8 mouse cellular contexts compared by ENCODE assay signal in the genomic region with DNA sequence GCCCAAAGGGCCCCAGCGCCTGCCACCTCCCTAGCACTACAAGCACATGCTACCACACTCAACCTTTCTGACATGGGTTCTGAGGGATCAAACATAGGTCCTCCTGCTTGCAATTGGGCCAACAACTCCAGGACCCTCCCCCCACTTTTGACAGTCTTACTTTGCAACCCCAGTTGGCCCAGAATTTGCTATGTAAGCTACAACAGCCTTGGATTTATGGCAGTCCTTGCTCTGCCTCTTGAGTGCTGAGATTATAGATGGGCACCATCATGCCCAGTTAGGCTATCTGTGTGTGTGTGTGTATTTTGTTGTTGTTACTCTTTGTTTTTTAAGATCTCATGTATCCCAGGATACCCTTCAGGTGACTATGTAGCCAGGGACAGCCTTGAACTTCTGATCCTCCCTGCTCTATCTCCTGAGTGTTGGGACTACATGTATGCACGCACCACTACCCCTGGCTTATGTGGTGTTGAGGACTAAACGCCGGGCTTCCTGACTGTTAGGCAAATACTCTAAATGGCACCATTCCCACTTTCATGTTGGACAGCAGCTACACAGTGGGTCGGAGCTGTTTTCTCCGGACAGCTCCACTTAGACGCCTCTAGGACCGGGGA. TPM values are rescaled to one million over a fixed set of nuclear protein-coding genes. Genes with fewer than 3 reads are reported as not detected.
DNase-seq lines count a peak whose midpoint lies in the region; ATAC-seq and TF ChIP-seq lines count a peak whose summit lies in the region.

No protein-coding gene starts in this region.

- ATAC-seq in hindbrain, embryonic 14.5 days (ENCODE audit: low FRiP score): no peak; the same call in 1 of the 2 replicates
- no peak; the same call in 1 of the 2 replicates for ATAC-seq in midbrain, embryonic 12.5 days (ENCODE audit: low FRiP score, low read depth)

- no peak for TF ChIP-seq CTCF in kidney, adult 2 months (conservative IDR thresholded peaks at IDR 0.05; ENCODE audit: insufficient read depth, insufficient read length, low read depth, low read length)

- H3K9ac ChIP-seq in hindbrain, embryonic 14.5 days: peak overlapping the region; percentile 71
- peak overlapping the region; percentile 59 for H3K9ac ChIP-seq in midbrain, embryonic 12.5 days (replicated peaks)

- no peak for TF ChIP-seq POLR2A in kidney, adult 2 months (IDR thresholded peaks at IDR 0.05; ENCODE audit: low read depth, low read length)

- H3K4me1 ChIP-seq in kidney, adult 2 months (ENCODE audit: control insufficient read depth, insufficient read depth, low read length): peaks cover 60% of the 10 kb centered on the region
- peaks cover 57% of the 10 kb centered on the region for H3K4me1 ChIP-seq in brown adipose tissue, adult 24 weeks (ENCODE audit: control insufficient read depth, insufficient read depth, insufficient read length, low read length)
- peaks cover 29% of the 10 kb centered on the region for H3K4me1 ChIP-seq in hindbrain, embryonic 14.5 days (replicated peaks; ENCODE audit: control insufficient read depth, insufficient read depth, low read length)
- peaks cover 23% of the 10 kb centered on the region for H3K4me1 ChIP-seq in midbrain, embryonic 12.5 days

- H3K4me2 ChIP-seq in hindbrain, embryonic 14.5 days (replicated peaks): peak overlapping the region; percentile 92
- H3K4me2 ChIP-seq in midbrain, embryonic 12.5 days (replicated peaks): peak overlapping the region; percentile 89

- no peak for DNase-seq in kidney, adult 2 months
- no peak for DNase-seq in kidney, postnatal 10 days
- DNase-seq in hindbrain, embryonic 14.5 days (ENCODE audit: low spot score): no peak
- DNase-seq in gastrocnemius, postnatal 10 days: no peak
- DNase-seq in urinary bladder, adult 2 months (ENCODE audit: low spot score): no peak
- no peak for DNase-seq in thymus, postnatal 4 days

- no peaks in the 10 kb centered on the region for H3K36me3 ChIP-seq in kidney, adult 2 months (ENCODE audit: control insufficient read depth, insufficient read depth, low read length)
- H3K36me3 ChIP-seq in hindbrain, embryonic 14.5 days (replicated peaks; ENCODE audit: control insufficient read depth, insufficient read depth): no peaks in the 10 kb centered on the region
- no peaks in the 10 kb centered on the region for H3K36me3 ChIP-seq in midbrain, embryonic 12.5 days

- 14% methylated on average over 8 of the region's 8 CpGs for WGBS in kidney, adult 2 months
- 22% methylated on average over 8 of the region's 8 CpGs for WGBS in hindbrain, embryonic 14.5 days
- WGBS in midbrain, embryonic 12.5 days: 26% methylated on average over 8 of the region's 8 CpGs

- no peaks in the 10 kb centered on the region for H3K9me3 ChIP-seq in hindbrain, embryonic 14.5 days (ENCODE audit: control insufficient read depth, low read length)
- H3K9me3 ChIP-seq in midbrain, embryonic 12.5 days: no peaks in the 10 kb centered on the region

- H3K27ac ChIP-seq in kidney, adult 2 months (ENCODE audit: insufficient read depth, low read depth, low read length): peak overlapping the region; percentile 93
- H3K27ac ChIP-seq in brown adipose tissue, adult 24 weeks (replicated peaks; ENCODE audit: low read depth, low read length): peak overlapping the region; percentile 95
- peak overlapping the region; percentile 75; the same call in 1 of the 2 replicates for H3K27ac ChIP-seq in hindbrain, embryonic 14.5 days
- H3K27ac ChIP-seq in midbrain, embryonic 12.5 days (replicated peaks): no peak overlapping the region; the same call in 1 of the 2 replicates

- H3K27me3 ChIP-seq in kidney, adult 2 months (replicated peaks; ENCODE audit: control insufficient read depth, insufficient read depth, low read length): no peaks in the 10 kb centered on the region
- no peaks in the 10 kb centered on the region for H3K27me3 ChIP-seq in hindbrain, embryonic 14.5 days (ENCODE audit: control insufficient read depth, insufficient read depth, low read length)
- H3K27me3 ChIP-seq in midbrain, embryonic 12.5 days: 0 out of 2 replicates have a peak, but pooled peaks cover 4% of the 10 kb centered on the region

- peak overlapping the region; percentile 5 for H3K4me3 ChIP-seq in kidney, adult 2 months (ENCODE audit: insufficient read depth, low read depth, low read length)
- H3K4me3 ChIP-seq in brown adipose tissue, adult 24 weeks (ENCODE audit: insufficient read depth, low read depth, low read length): peak overlapping the region; percentile 47
- peak overlapping the region; percentile 70 for H3K4me3 ChIP-seq in hindbrain, embryonic 14.5 days (replicated peaks; ENCODE audit: low read length)
- H3K4me3 ChIP-seq in midbrain, embryonic 12.5 days: peak overlapping the region; percentile 61

RNA-seq across cellular contexts. Expression of a gene that starts 2.4 kb away (rescaled TPM):
- 39.1 and 43.0 TPM in 2 replicates for polyA plus RNA-seq in kidney, adult 2 months (2012; rRNA removed)
- polyA plus RNA-seq in brown adipose tissue, adult 24 weeks (2012; ENCODE audit: insufficient read depth, insufficient read length, missing spikeins): 18.1 and 19.7 TPM in 2 replicates
- polyA plus RNA-seq in hindbrain, embryonic 14.5 days (2014; fragmentation: Nextera tagmentation; extraction: Ambion mirVana): 1.4 and 2.7 TPM in 2 replicates
- 1.8 and 2.6 TPM in 2 replicates for polyA plus RNA-seq in midbrain, embryonic 12.5 days (2016; fragmentation: Nextera tagmentation; extraction: Ambion mirVana)
- 10 to 100 TPM; 13.0 to 19.0 TPM for total RNA-seq in gastrocnemius, postnatal 10 days (2021)
- 16.4 and 22.2 TPM in 2 replicates for polyA plus RNA-seq in urinary bladder, adult 2 months (2012; rRNA removed)

RNA-seq across cellular contexts. Expression of a gene that starts 25.2 kb away (rescaled TPM):
- polyA plus RNA-seq in kidney, adult 2 months (2012; rRNA removed): 3.0 and 4.3 TPM in 2 replicates
- 1.3 TPM in 1 of 2 replicates, not detected in the other for polyA plus RNA-seq in brown adipose tissue, adult 24 weeks (2012; ENCODE audit: insufficient read depth, insufficient read length, missing spikeins)
- polyA plus RNA-seq in hindbrain, embryonic 14.5 days (2014; fragmentation: Nextera tagmentation; extraction: Ambion mirVana): 0.26 and 0.32 TPM in 2 replicates
- polyA plus RNA-seq in midbrain, embryonic 12.5 days (2016; fragmentation: Nextera tagmentation; extraction: Ambion mirVana): 0.22 and 0.36 TPM in 2 replicates
- total RNA-seq in gastrocnemius, postnatal 10 days (2021): 1 to 10 TPM; 1.0 to 1.5 TPM
- polyA plus RNA-seq in urinary bladder, adult 2 months (2012; rRNA removed): 0.65 and 0.96 TPM in 2 replicates

RNA-seq across cellular contexts. Expression of a gene that starts 27.5 kb away (rescaled TPM):
- polyA plus RNA-seq in kidney, adult 2 months (2012; rRNA removed): not detected in 2 replicates
- not detected in 2 replicates for polyA plus RNA-seq in brown adipose tissue, adult 24 weeks (2012; ENCODE audit: insufficient read depth, insufficient read length, missing spikeins)
- not detected in 2 replicates for polyA plus RNA-seq in hindbrain, embryonic 14.5 days (2014; fragmentation: Nextera tagmentation; extraction: Ambion mirVana)
- 0.20 and 0.64 TPM in 2 replicates for polyA plus RNA-seq in midbrain, embryonic 12.5 days (2016; fragmentation: Nextera tagmentation; extraction: Ambion mirVana)
- total RNA-seq in gastrocnemius, postnatal 10 days (2021): not detected
- not detected in 2 replicates for polyA plus RNA-seq in urinary bladder, adult 2 months (2012; rRNA removed)

RNA-seq across cellular contexts. Expression of a gene that starts 28.7 kb away (rescaled TPM):
- polyA plus RNA-seq in kidney, adult 2 months (2012; rRNA removed): 114 and 125 TPM in 2 replicates
- 250 and 278 TPM in 2 replicates for polyA plus RNA-seq in brown adipose tissue, adult 24 weeks (2012; ENCODE audit: insufficient read depth, insufficient read length, missing spikeins)
- polyA plus RNA-seq in hindbrain, embryonic 14.5 days (2014; fragmentation: Nextera tagmentation; extraction: Ambion mirVana): 110 and 113 TPM in 2 replicates
- 121 and 125 TPM in 2 replicates for polyA plus RNA-seq in midbrain, embryonic 12.5 days (2016; fragmentation: Nextera tagmentation; extraction: Ambion mirVana)
- total RNA-seq in gastrocnemius, postnatal 10 days (2021): 10 to 100 TPM; 72.0 to 76.4 TPM
- polyA plus RNA-seq in urinary bladder, adult 2 months (2012; rRNA removed): 45.3 and 52.4 TPM in 2 replicates

RNA-seq across cellular contexts. Expression of a gene that starts 43.1 kb away (rescaled TPM):
- polyA plus RNA-seq in kidney, adult 2 months (2012; rRNA removed): 2.7 and 3.8 TPM in 2 replicates
- polyA plus RNA-seq in brown adipose tissue, adult 24 weeks (2012; ENCODE audit: insufficient read depth, insufficient read length, missing spikeins): 1.8 TPM in 1 of 2 replicates, not detected in the other
- polyA plus RNA-seq in hindbrain, embryonic 14.5 days (2014; fragmentation: Nextera tagmentation; extraction: Ambion mirVana): 7.5 TPM in 2 replicates
- polyA plus RNA-seq in midbrain, embryonic 12.5 days (2016; fragmentation: Nextera tagmentation; extraction: Ambion mirVana): 2.3 and 3.7 TPM in 2 replicates
- 1 to 10 TPM; 2.3 to 2.7 TPM for total RNA-seq in gastrocnemius, postnatal 10 days (2021)
- polyA plus RNA-seq in urinary bladder, adult 2 months (2012; rRNA removed): 0.96 and 1.5 TPM in 2 replicates

Comparison
In these comparisons a context has a peak if more than half of its experiments do, and no peak if none do; other contexts are left out.
1. H3K4me3 ChIP-seq: peak in every context shown above with its lines; median percentile 70 in hindbrain, embryonic 14.5 days; 61 in midbrain, embryonic 12.5 days; 47 in brown adipose tissue, adult 24 weeks; 5 in kidney, adult 2 months.